Mouse (Mus musculus) stomach, embryonic 14.5 days (tissue): ENCODE measurements at regions not wholly inside any gene's neighbourhood (a gene's known extent, or its start where the extent isn't known, plus 50 kb on each side); places are given as distances from the start of the nearest gene placed in this dataset.

ENCODE experiments used
- ATAC-seq: fragments of 200-750 bp; cut with Nextera tagmentation; 2 replicates; pipeline ENCODE4 v1.8.0; 2017; ENCODE audit warnings: low read depth, moderate TSS enrichment; ENCODE audit not compliant: insufficient number of reproducible peaks, insufficient read depth, low FRiP score
- H3K27ac ChIP-seq: fragments of 300-500 bp; sonication (generic); 2 replicates; pipeline ENCODE4 v1.5.1; 2014; ENCODE audit warnings: mild to moderate bottlenecking, low read length, moderate library complexity, mixed read lengths
- H3K27me3 ChIP-seq: fragments of 300-500 bp; sonication (generic); 2 replicates; pipeline ENCODE4 v1.6.1; 2014; ENCODE audit warnings: low read length, control low read depth, mixed read lengths; ENCODE audit not compliant: control insufficient read depth, insufficient read depth
- H3K36me3 ChIP-seq: fragments of 300-500 bp; sonication (generic); 2 replicates; pipeline ENCODE4 v1.6.1; 2014; ENCODE audit warnings: mild to moderate bottlenecking, control low read depth, low read length, moderate library complexity, mixed read lengths; ENCODE audit not compliant: control insufficient read depth, insufficient read depth
- H3K4me1 ChIP-seq: fragments of 300-500 bp; sonication (generic); 2 replicates; pipeline ENCODE4 v1.6.1; 2014; ENCODE audit warnings: low read length, control low read depth, mixed read lengths; ENCODE audit not compliant: control insufficient read depth, insufficient read depth
- H3K4me2 ChIP-seq: fragments of 300-500 bp; sonication (generic); replicated peaks from 2 replicates; pipeline ENCODE4 v1.6.1; 2014; ENCODE audit warnings: low read depth, low read length, control low read depth
- H3K4me3 ChIP-seq: fragments of 300-500 bp; sonication (generic); 2 replicates; pipeline ENCODE4 v1.5.1; 2014; ENCODE audit warnings: low read depth, low read length, control low read depth
- H3K9ac ChIP-seq: fragments of 300-500 bp; sonication (generic); replicated peaks from 2 replicates; pipeline ENCODE4 v1.6.1; 2014; ENCODE audit warnings: low read depth, mild to moderate bottlenecking, control low read depth, low read length, moderate library complexity, mixed read lengths
- H3K9me3 ChIP-seq: fragments of 300-500 bp; sonication (generic); 2 replicates; pipeline ENCODE4 v1.6.1; 2016; ENCODE audit warnings: low read depth, low read length, control low read depth; ENCODE audit not compliant: control insufficient read depth
- whole genome bisulfite sequencing: fragments of 180-500 bp; shearing (Covaris S2); extraction: QIAGEN DNeasy Blood & Tissue Kit; methylation state at CpG from one replicate; pipeline ENCODE4 v1.1.7; 2014; 5-methylcytosine and 5-hydroxymethylcytosine counted together

DNA sequence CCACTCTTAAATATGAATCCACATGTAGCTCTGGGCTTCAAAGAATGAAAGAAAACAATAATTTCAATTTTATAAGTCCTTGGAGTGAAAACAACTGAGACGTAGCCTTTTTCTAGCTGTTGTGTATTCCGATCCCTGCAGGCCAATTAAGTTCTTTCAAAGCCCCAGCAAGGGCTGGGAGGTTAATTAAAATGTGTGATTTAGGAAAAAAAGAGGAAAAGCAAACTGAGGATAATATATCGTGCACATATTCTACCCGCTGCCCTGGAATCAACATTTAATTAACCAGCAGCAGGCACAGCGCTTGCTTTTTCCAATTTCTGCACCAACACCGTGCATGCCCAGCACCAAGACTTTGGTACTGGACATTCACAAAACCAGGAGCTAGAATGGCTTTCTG is 167.0 kb downstream of the Nectin3 start:
- H3K4me1 ChIP-seq, result no peaks in the 10 kb centered on the region
- H3K27me3 ChIP-seq, result no peaks in the 10 kb centered on the region
- no peak overlapping the region for H3K4me2 ChIP-seq
- H3K9me3 ChIP-seq, result no peaks in the 10 kb centered on the region
- H3K36me3 ChIP-seq, result no peaks in the 10 kb centered on the region
- H3K9ac ChIP-seq, result no peak overlapping the region
- 91% methylated on average over 6 of the region's 6 CpGs for whole genome bisulfite sequencing
- no peak overlapping the region for H3K27ac ChIP-seq
- no peak for ATAC-seq
- H3K4me3 ChIP-seq, result no peak overlapping the region

DNA sequence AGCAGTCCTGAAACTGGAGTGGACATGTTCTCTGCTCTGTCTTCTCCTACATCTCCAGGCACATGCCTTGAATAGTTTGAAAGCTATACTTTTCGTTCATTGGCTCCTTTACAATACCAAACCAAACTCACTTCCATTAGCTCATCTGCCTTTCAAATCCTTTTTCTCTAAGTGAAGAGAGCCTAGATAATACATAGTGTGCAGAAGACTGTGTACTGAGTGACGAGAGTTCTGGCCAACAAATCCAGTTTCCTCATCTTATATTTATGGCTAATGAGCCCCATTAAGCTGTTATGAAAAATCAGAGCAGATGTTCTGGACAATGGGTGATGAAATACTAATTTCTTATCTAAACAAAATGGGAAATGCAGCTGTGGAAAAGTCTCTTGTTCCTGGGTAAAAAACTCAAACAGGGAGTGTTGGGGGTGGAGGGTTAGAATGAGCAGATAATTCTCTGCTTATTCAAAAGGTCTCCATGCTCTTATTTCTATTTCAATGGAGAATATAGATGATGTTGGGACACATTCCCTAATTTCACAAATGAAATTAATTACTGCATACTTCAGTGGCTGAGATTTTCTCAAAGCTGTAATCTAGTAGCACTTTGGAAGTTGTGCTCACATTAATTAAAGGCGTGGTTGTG is 144.3 kb upstream of the Gm4737 start:
- Histone ChIP-seq H3K9ac (no peak overlapping the region), H3K4me2 (no peak overlapping the region)
- ATAC-seq, result no peak

GRCm38 (mm10) chr16:46297192-46297591 is 142.3 kb upstream of the Gm4737 start:
- WGBS, result 81% methylated on average over 2 of the region's 2 CpGs
- Histone ChIP-seq H3K4me3 (no peak overlapping the region), H3K4me2 (no peak overlapping the region), H3K4me1 (no peaks in the 10 kb centered on the region), H3K27ac (no peak overlapping the region), H3K36me3 (no peaks in the 10 kb centered on the region), H3K9ac (no peak overlapping the region), H3K27me3 (no peaks in the 10 kb centered on the region), H3K9me3 (no peaks in the 10 kb centered on the region)
- ATAC-seq, result no peak

More for the DNA sequence above, 144.3 kb upstream of the Gm4737 start:
- Histone ChIP-seq H3K36me3 (no peaks in the 10 kb centered on the region), H3K9me3 (no peaks in the 10 kb centered on the region), H3K27ac (no peak overlapping the region), H3K27me3 (no peaks in the 10 kb centered on the region), H3K4me1 (no peaks in the 10 kb centered on the region), H3K4me3 (no peak overlapping the region)
- 73% methylated on average over 3 of the region's 3 CpGs for WGBS

- Histone ChIP-seq H3K36me3 (no peaks in the 10 kb centered on the region), H3K9me3 (no peaks in the 10 kb centered on the region), H3K27ac (no peak overlapping the region), H3K4me1 (no peaks in the 10 kb centered on the region), H3K4me2 (no peak overlapping the region), H3K27me3 (no peaks in the 10 kb centered on the region), H3K4me3 (no peak overlapping the region), H3K9ac (no peak overlapping the region)
- ATAC-seq, result no peak
- 78% methylated on average over 2 of the region's 2 CpGs for WGBS
These were observed 141.5 kb upstream of the Gm4737 start for GRCm38 (mm10) chr16:46296412-46296811.

- no peak overlapping the region for H3K9ac ChIP-seq
- no peak for ATAC-seq
- no peaks in the 10 kb centered on the region for H3K27me3 ChIP-seq
- WGBS, result 17% methylated on average over 1 of the region's 1 CpGs
- no peaks in the 10 kb centered on the region for H3K36me3 ChIP-seq
- H3K4me3 ChIP-seq, result no peak overlapping the region
- H3K4me1 ChIP-seq, result no peaks in the 10 kb centered on the region
- no peak overlapping the region for H3K27ac ChIP-seq
- H3K4me2 ChIP-seq, result no peak overlapping the region
- H3K9me3 ChIP-seq, result no peaks in the 10 kb centered on the region
These were observed 139.0 kb upstream of the Gm4737 start for GRCm38 (mm10) chr16:46293831-46294230.

- no peak overlapping the region for H3K9ac ChIP-seq
- H3K4me1 ChIP-seq, result no peaks in the 10 kb centered on the region
- H3K9me3 ChIP-seq, result no peaks in the 10 kb centered on the region
- no peak overlapping the region for H3K4me3 ChIP-seq
- H3K36me3 ChIP-seq, result no peaks in the 10 kb centered on the region
- ATAC-seq, result no peak
- WGBS, result 72% methylated on average over 6 of the region's 6 CpGs
- H3K27ac ChIP-seq, result no peak overlapping the region
- H3K4me2 ChIP-seq, result no peak overlapping the region
- no peaks in the 10 kb centered on the region for H3K27me3 ChIP-seq
These were observed 136.4 kb upstream of the Gm4737 start for GRCm38 (mm10) chr16:46291067-46291833.

DNA sequence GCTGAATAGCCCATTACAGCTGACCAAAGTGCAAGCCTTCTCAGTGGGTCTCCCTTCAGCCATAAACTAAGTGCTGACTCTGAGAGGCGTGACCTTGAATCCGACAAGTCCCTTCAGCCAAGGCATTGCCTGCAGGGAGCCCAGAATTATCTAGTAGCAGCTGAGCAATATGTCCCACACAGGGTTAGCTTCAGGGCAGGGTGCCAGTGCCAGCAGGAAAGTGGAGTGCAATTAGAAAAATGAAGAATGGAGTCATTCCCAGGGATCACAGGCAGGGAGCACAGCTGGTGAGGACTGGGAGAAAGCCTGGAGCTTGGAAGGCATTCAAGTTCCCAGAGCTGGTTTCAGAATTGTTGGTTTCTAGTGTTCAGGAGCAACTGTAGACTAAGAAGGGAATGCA is 135.3 kb upstream of the Gm4737 start:
- Histone ChIP-seq H3K27ac (no peak overlapping the region), H3K36me3 (no peaks in the 10 kb centered on the region), H3K9ac (no peak overlapping the region), H3K4me2 (no peak overlapping the region), H3K9me3 (no peaks in the 10 kb centered on the region), H3K4me3 (no peak overlapping the region), H3K4me1 (no peaks in the 10 kb centered on the region), H3K27me3 (no peaks in the 10 kb centered on the region)
- ATAC-seq, result peak; percentile 46; the same call in 1 of the 2 replicates
- 78% methylated on average over 2 of the region's 2 CpGs for WGBS

DNA sequence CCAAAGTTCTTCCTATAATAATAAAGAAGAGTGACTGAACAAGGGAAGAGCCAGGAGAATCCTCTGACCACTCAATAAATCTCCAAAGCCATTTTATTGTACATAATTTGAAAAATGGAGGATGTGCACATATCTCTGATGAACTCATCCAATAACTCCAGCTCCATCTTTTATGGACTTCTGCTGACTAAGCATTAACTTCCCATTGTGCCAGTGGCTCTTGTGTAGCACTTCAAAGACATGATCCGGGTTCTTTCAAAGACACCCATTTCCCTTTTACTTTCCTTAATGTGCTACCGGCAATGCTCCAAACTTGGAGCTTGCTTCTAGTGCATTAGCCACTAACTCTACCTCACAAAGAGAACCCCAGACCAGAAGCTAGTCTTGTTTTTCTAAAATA is 112.7 kb upstream of the Gm4737 start:
- no peaks in the 10 kb centered on the region for H3K36me3 ChIP-seq
- no peak overlapping the region for H3K4me2 ChIP-seq
- no peak overlapping the region for H3K9ac ChIP-seq
- H3K27ac ChIP-seq, result no peak overlapping the region
- WGBS, result 91% methylated on average over 2 of the region's 2 CpGs
- no peaks in the 10 kb centered on the region for H3K4me1 ChIP-seq
- no peaks in the 10 kb centered on the region for H3K9me3 ChIP-seq
- no peaks in the 10 kb centered on the region for H3K27me3 ChIP-seq
- no peak for ATAC-seq
- no peak overlapping the region for H3K4me3 ChIP-seq
